Mouse (Mus musculus) hindbrain, embryonic 12.5 days (tissue): Measurements from ENCODE around the gene Sdhc. TPM values are rescaled to one million over a fixed set of nuclear protein-coding genes. Genes with fewer than 3 reads are reported as not detected.

ENCODE experiments used
- ATAC-seq: fragments of 200-750 bp; cut with Nextera tagmentation; 2 replicates; pipeline ENCODE4 v1.8.0; 2017; ENCODE audit warnings: moderate TSS enrichment; ENCODE audit not compliant: low FRiP score
- H3K27ac ChIP-seq: fragments of 300-500 bp; sonication (generic); 2 replicates; pipeline ENCODE4 v1.5.1; 2016; ENCODE audit warnings: mild to moderate bottlenecking
- H3K27me3 ChIP-seq: fragments of 300-500 bp; sonication (generic); 2 replicates; pipeline ENCODE4 v1.6.1; 2016; ENCODE audit warnings: mild to moderate bottlenecking
- H3K36me3 ChIP-seq: fragments of 300-500 bp; sonication (generic); 2 replicates; pipeline ENCODE4 v1.6.1; 2016; ENCODE audit warnings: mild to moderate bottlenecking
- H3K4me1 ChIP-seq: fragments of 300-500 bp; sonication (generic); 2 replicates; pipeline ENCODE4 v1.6.1; 2016
- H3K4me2 ChIP-seq: fragments of 300-500 bp; sonication (generic); replicated peaks from 2 replicates; pipeline ENCODE4 v1.6.1; 2016; ENCODE audit warnings: mild to moderate bottlenecking
- H3K4me3 ChIP-seq: fragments of 300-500 bp; sonication (generic); 2 replicates; pipeline ENCODE4 v1.5.1; 2016; ENCODE audit warnings: mild to moderate bottlenecking
- H3K9ac ChIP-seq: fragments of 300-500 bp; sonication (generic); 2 replicates; pipeline ENCODE4 v1.6.1; 2016; ENCODE audit warnings: mild to moderate bottlenecking, moderate library complexity
- H3K9me3 ChIP-seq: fragments of 300-500 bp; sonication (generic); replicated peaks from 2 replicates; pipeline ENCODE4 v1.6.1; 2016; ENCODE audit warnings: mild to moderate bottlenecking
- WGBS: fragments of 180-500 bp; shearing (Covaris S2); methylation state at CpG from one replicate; pipeline ENCODE4 v1.1.7; 2016; 5-methylcytosine and 5-hydroxymethylcytosine counted together
- polyA plus RNA-seq: library from polyadenylated mRNA; unstranded; fragments of >200 nt; fragmentation: Nextera tagmentation; extraction: Ambion mirVana; gene quantifications from 2 replicates; pipeline ENCODE4 v1.2.1, GENCODE M21; 2016

The Sdhc gene
- polyA plus RNA-seq, 1 experiment from 2014 or later: 214 TPM

DNA sequence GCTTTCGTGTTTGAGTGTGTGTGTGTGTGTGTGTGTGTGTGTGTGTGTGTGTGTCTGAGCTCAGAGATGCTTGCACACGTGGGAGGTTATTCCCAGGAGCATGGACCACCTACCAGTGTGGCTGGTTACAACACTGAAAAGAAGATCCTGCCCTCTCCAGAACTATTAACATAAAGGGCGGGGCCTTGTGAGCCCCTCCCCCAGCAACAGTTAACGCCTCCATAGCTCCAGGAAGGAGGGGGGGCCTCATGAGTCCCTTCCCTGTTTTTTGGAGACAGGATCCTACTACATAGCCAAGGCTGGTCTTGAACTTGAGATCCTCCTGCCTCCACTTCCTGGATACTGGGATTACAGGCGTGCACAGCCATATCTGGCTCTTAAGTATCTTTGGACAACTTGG, 28.6 kb downstream of the Sdhc start:
- no peak overlapping the region for H3K4me2 ChIP-seq
- no peak overlapping the region for H3K27ac ChIP-seq
- 42% methylated on average over 5 of the region's 5 CpGs for WGBS
- peaks cover under 1% of the 10 kb centered on the region; the same call in 1 of the 2 replicates for H3K36me3 ChIP-seq
- ATAC-seq: no peak
- peaks cover 4% of the 10 kb centered on the region; the same call in 1 of the 2 replicates for H3K4me1 ChIP-seq
- H3K27me3 ChIP-seq: no peaks in the 10 kb centered on the region
- no peaks in the 10 kb centered on the region for H3K9me3 ChIP-seq
- H3K9ac ChIP-seq: no peak overlapping the region
- H3K4me3 ChIP-seq: no peak overlapping the region

DNA sequence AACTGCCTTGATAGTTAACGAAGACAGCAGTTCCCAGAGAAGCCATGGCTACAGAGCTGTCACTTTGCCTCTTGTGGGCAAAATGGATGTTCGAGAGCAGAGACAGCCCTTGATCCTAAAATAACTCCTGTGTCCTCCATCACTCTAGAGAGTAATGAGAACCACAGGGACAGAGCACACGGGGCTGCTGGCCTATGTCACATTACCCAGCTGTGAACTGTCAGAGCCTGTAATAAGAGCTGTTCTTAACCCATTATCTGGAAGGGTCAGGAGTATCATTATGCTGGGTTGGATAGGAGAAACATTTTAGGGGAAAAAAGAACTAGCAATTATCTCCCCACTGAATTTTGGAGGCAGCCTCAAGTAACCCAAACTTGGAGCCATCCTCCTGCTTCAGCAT, 29.5 kb downstream of the Sdhc start:
- ATAC-seq: no peak
- H3K4me1 ChIP-seq: peaks cover 4% of the 10 kb centered on the region; the same call in 1 of the 2 replicates
- 64% methylated on average over 3 of the region's 3 CpGs for WGBS
- H3K9ac ChIP-seq: no peak overlapping the region
- H3K27ac ChIP-seq: no peak overlapping the region
- H3K27me3 ChIP-seq: no peaks in the 10 kb centered on the region
- no peaks in the 10 kb centered on the region for H3K36me3 ChIP-seq
- H3K4me3 ChIP-seq: no peak overlapping the region
- no peaks in the 10 kb centered on the region for H3K9me3 ChIP-seq
- H3K4me2 ChIP-seq: no peak overlapping the region

DNA sequence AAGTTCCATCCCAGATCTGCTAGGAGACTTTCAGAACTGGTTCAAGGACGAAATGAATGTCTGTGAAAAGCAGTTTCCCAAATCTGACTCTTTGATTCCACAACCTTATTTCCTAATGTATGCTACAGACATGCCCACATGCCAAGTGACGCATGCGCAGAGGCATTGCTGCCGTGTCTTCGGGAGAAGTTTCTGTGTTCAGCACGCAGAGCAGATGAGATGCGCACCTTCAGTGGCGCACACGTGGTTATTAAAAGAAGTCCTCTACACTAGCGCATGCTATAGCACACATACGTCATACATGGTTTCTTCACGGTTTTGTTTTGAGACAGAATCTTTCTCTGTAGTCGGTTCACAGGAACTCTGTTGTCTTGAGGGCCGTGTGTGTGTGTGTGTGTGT, 31.0 kb downstream of the Sdhc start:
- H3K27me3 ChIP-seq: no peaks in the 10 kb centered on the region
- no peak overlapping the region for H3K27ac ChIP-seq
- no peaks in the 10 kb centered on the region for H3K36me3 ChIP-seq
- no peaks in the 10 kb centered on the region for H3K9me3 ChIP-seq
- H3K4me2 ChIP-seq: no peak overlapping the region
- 89% methylated on average over 14 of the region's 14 CpGs for whole genome bisulfite sequencing
- H3K4me1 ChIP-seq: peaks cover 4% of the 10 kb centered on the region; the same call in 1 of the 2 replicates
- ATAC-seq: no peak
- H3K4me3 ChIP-seq: no peak overlapping the region
- no peak overlapping the region for H3K9ac ChIP-seq

DNA sequence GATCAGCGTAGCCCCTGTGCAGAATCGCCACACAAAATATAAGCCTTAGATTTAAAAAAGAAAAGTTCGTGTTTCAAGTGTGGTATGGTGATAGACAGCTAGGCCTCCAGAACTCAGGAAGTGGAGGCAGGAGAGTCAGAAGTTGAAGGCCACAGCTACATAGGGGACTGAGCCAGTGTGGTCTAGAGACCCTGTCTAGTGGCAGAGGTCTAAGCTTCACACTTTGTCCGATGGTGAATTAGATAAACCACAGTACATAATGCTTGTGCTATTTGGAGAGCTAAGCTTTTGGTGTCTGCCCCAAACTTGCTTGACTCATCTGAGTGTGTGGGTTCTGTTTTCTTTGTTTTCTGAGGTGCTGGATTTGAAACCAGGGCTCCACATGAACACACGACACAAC, 31.4 kb downstream of the Sdhc start:
- H3K36me3 ChIP-seq: no peaks in the 10 kb centered on the region
- H3K9me3 ChIP-seq: no peaks in the 10 kb centered on the region
- peaks cover 7% of the 10 kb centered on the region; the same call in 1 of the 2 replicates for H3K4me1 ChIP-seq
- 87% methylated on average over 5 of the region's 5 CpGs for WGBS
- no peaks in the 10 kb centered on the region for H3K27me3 ChIP-seq
- no peak overlapping the region for H3K4me2 ChIP-seq
- no peak for ATAC-seq
- H3K27ac ChIP-seq: no peak overlapping the region
- H3K4me3 ChIP-seq: no peak overlapping the region
- H3K9ac ChIP-seq: no peak overlapping the region

DNA sequence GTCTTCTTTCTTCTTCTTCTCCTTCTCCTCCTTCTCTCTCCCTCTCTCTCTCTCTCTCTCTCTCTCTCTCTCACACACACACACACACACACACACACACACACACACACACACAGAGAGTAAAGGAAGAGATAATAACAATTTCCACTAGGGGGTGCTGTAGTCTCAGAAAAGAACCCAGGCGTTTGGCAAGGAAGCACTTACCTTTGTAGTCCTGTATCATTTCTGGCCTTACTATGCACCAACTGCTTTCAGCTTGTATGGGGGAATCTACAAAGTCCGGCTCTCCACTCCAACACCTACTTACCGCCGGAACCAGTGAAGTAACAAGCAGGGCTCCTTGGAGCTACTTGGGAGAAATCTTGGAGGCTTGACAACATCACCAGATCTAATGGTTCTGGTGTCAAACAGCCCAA, 32.1 kb downstream of the Sdhc start:
- H3K27me3 ChIP-seq: no peaks in the 10 kb centered on the region
- WGBS: 4% methylated on average over 4 of the region's 4 CpGs

DNA sequence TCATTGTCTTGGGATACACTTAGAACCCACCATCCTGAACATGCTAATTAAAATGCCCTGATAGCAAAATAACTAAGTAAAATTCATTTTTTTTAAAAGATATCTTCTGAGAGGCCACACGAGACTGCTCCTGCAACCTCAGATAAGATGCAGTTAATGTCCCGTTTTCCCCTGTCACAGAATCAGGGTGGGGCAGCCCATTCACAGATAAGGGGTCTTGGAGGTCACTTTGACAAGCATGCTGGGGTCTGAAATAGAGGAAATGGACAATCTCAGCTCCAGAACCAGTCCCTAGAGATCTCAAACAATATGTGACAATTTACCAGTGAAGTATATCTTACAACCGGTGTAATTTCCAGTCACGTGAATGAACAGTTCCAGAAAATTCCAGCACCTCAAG, 34.1 kb downstream of the Sdhc start:
- Histone ChIP-seq H3K4me3 (no peak overlapping the region), H3K27me3 (no peaks in the 10 kb centered on the region), H3K4me2 (no peak overlapping the region), H3K36me3 (no peaks in the 10 kb centered on the region), H3K9ac (no peak overlapping the region), H3K9me3 (no peaks in the 10 kb centered on the region), H3K4me1 (peaks cover 8% of the 10 kb centered on the region; the same call in 1 of the 2 replicates), H3K27ac (no peak overlapping the region)
- 73% methylated on average over 4 of the region's 4 CpGs for WGBS
- no peak for ATAC-seq

More for the DNA sequence above, 32.1 kb downstream of the Sdhc start:
- Histone ChIP-seq H3K36me3 (no peaks in the 10 kb centered on the region), H3K27ac (no peak overlapping the region), H3K4me3 (no peak overlapping the region), H3K4me2 (no peak overlapping the region), H3K9ac (no peak overlapping the region), H3K9me3 (no peaks in the 10 kb centered on the region), H3K4me1 (peaks cover 12% of the 10 kb centered on the region; the same call in 1 of the 2 replicates)
- ATAC-seq: no peak

DNA sequence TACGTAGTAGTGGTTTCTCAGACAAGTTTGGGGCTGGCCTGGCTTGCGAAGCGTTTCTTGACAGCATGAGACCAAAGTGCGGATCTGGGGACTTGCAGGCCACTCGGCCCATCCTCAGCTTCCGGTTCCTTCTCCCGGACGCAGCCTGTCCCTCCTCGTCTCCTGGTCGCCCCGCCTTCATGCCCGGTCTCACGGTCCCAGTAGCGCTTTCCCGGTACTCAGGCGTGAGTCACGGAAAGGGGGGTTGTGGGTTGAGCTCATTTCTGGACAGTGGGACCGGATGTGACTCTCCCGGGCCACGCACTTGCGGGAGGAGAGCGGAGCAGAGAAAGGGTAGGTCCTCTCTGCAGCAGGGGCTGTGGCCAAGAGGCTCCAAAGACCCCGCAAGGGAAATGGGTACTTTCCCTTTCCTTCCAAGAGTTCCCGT, 36.5 kb downstream of the Sdhc start, which contains the start of gene Cfap126:
Gene Cfap126, plus strand, starts transcription at position 46 of the 427 bp plus-strand sequence.
- H3K9ac ChIP-seq: peak within 1 kb of the TSS; percentile 64
- no peaks in the 10 kb centered on the region for H3K36me3 ChIP-seq
- H3K4me1 ChIP-seq: peaks cover 8% of the 10 kb centered on the region; the same call in 1 of the 2 replicates
- 0 out of 2 replicates have a peak, but pooled peaks have one; percentile 15 for ATAC-seq
- H3K9me3 ChIP-seq: no peaks in the 10 kb centered on the region
- H3K4me3 ChIP-seq: peak within 1 kb of the TSS; percentile 45
- peak within 1 kb of the TSS; percentile 25 for H3K27ac ChIP-seq
- H3K27me3 ChIP-seq: no peaks in the 10 kb centered on the region
- H3K4me2 ChIP-seq: peak within 1 kb of the TSS; percentile 63
- WGBS: under 1% methylated on average over 24 of the region's 24 CpGs

DNA sequence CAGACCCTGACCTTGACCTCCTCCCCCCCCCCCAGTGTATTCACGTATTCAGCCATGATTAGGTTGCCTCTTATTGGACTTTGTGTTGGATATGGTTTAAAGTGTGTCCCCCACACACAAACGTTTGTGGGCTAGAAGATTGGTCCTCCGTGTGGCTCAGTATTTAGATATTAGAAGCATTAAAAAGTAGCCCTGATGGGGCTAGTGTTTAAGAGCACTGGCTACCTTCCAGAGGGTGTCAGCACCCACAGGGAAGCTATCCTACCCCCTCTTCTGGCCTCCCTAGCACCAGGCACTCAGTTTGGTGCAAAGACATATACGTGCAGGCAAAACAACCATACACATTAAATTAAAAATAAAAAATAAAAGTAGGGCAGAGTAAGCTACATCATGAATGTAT, 37.4 kb downstream of the Sdhc start:
- H3K4me2 ChIP-seq: no peak overlapping the region
- no peak overlapping the region for H3K27ac ChIP-seq
- 72% methylated on average over 4 of the region's 4 CpGs for WGBS
- no peak overlapping the region for H3K4me3 ChIP-seq
- H3K9ac ChIP-seq: no peak overlapping the region
- H3K4me1 ChIP-seq: peaks cover 8% of the 10 kb centered on the region; the same call in 1 of the 2 replicates
- H3K36me3 ChIP-seq: no peaks in the 10 kb centered on the region
- no peaks in the 10 kb centered on the region for H3K27me3 ChIP-seq
- ATAC-seq: no peak
- H3K9me3 ChIP-seq: no peaks in the 10 kb centered on the region

DNA sequence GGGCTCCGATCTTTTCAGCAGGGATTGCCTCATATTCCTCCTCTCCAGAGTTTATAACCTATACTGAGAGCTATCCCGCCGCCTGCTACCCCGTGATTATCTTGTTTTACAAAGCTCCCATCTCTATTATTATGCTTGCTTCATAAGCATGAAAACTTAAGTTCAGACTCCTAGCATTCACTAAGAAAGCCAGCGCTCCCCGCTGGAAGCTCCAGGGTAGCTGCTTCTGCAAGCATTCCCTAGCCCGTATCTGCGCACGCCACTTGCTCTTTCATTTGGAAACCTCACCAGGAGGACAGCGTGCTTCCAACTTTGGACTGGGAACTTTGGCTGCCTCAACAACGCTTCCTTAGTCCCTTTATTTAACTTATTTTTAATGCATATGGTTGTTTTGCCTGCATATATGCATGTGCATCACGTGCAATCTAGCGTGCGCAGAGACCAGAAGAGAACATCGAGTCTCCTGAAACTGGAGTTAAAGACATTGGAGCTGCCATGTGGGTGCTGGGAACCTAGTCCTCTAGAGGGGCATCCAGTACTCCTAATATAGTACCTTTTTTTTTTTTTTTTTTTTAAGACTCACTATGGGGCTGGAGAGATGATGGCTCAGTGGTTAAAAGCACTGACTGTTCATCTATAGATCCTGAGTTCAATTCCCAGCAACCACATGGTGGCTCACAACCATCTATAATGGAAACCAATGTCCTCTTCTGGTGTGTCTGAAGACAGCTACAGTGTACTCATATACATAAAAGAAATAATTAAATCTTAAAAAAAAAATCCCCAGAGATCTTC, 38.4 kb downstream of the Sdhc start:
- peak overlapping the region; percentile 52 for H3K9ac ChIP-seq
- H3K36me3 ChIP-seq: no peaks in the 10 kb centered on the region
- 2% methylated on average over 15 of the region's 15 CpGs for WGBS
- H3K4me3 ChIP-seq: peak overlapping the region; percentile 46
- no peaks in the 10 kb centered on the region for H3K9me3 ChIP-seq
- ATAC-seq: no peak
- peaks cover 8% of the 10 kb centered on the region; the same call in 1 of the 2 replicates for H3K4me1 ChIP-seq
- peak overlapping the region; percentile 59 for H3K4me2 ChIP-seq
- H3K27ac ChIP-seq: peak overlapping the region; percentile 35
- no peaks in the 10 kb centered on the region for H3K27me3 ChIP-seq

DNA sequence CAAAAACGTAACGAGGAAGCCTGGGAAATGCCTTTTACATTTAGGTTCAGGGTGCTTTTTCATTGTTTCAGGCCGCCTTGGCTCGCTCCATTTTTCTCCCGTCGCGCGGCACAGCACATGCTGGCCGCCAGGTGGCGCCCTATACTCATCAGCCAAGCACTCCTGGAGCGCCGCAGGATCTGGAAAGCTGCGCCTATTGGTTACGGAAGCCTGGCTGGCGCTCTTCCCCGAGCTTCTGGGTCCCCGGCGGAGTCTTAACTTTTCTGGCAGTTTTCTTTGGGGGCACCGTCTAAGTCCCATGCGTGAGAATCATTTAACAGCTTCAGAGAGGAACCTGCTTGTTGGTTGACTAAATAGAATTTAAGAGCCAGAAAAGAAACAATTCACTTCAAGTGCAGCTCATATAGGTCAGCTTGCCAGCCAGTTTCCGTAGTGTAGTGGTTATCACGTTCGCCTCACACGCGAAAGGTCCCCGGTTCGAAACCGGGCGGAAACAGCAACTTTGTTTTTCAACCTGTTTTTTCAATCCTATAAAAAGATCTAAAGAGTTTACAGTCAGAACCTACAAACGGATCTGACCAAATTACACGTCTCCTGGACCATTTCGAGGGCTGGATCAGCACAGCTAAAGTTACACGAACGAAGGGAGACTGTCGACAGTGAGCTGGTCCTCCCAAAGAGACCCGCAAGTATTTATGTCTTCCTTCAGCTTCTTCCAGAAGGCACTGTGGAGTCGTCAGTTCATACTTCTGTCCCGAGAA, 39.2 kb downstream of the Sdhc start:
- Histone ChIP-seq H3K27me3 (no peaks in the 10 kb centered on the region), H3K4me1 (peaks cover 8% of the 10 kb centered on the region; the same call in 1 of the 2 replicates), H3K27ac (peak overlapping the region; percentile 75), H3K9me3 (no peaks in the 10 kb centered on the region), H3K4me3 (peak overlapping the region; percentile 46), H3K36me3 (no peaks in the 10 kb centered on the region), H3K9ac (peak overlapping the region; percentile 52), H3K4me2 (peak overlapping the region; percentile 59)
- under 1% methylated on average over 38 of the region's 38 CpGs for WGBS
- peak; percentile 93 for ATAC-seq

DNA sequence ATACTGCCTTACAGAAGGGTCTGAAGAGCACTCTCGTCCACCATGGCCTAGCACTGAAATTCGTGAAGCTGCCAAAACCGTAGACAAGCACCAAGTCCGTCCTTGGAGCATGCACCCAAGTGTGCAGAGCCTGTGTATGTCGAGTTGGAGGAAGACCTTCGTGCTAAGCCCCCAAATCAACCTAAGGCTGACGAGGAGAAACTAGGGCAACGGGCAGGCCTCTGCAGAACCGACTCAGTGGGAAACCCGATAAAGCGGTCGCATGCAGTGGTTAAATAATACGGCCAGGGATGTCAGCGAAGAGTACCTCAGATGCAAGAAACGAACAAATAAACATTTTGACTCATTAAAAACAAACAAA, 39.8 kb downstream of the Sdhc start:
- ATAC-seq: peak; percentile 69
- Histone ChIP-seq H3K27me3 (no peaks in the 10 kb centered on the region), H3K4me1 (peaks cover 8% of the 10 kb centered on the region; the same call in 1 of the 2 replicates), H3K27ac (peak overlapping the region; percentile 75), H3K4me2 (peak overlapping the region; percentile 59), H3K9me3 (no peaks in the 10 kb centered on the region), H3K36me3 (no peaks in the 10 kb centered on the region), H3K4me3 (peak overlapping the region; percentile 46), H3K9ac (peak overlapping the region; percentile 39; the same call in 1 of the 2 replicates)
- 11% methylated on average over 15 of the region's 15 CpGs for WGBS

DNA sequence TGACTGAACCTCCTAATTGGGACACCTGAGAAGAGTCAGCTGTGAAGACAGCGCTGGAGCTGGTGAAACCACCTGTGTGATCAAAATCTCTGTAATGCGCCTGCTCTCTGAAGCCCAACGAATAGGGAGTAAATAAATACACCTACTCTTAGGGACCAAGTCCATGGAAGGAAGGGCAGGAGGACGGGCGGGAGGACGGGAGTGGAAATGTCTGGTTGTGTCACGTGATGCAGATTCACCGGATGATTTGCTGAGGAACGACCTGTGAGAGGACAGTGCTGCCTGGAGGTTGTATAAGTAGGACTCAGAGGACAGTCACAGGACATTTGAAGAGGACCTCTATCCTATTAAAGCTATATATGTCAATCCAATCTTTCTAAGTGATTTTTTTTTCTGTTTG, 40.8 kb downstream of the Sdhc start:
- no peak overlapping the region for H3K4me3 ChIP-seq
- no peak for ATAC-seq
- H3K4me1 ChIP-seq: peaks cover 8% of the 10 kb centered on the region; the same call in 1 of the 2 replicates
- no peaks in the 10 kb centered on the region for H3K27me3 ChIP-seq
- no peaks in the 10 kb centered on the region for H3K9me3 ChIP-seq
- WGBS: 38% methylated on average over 9 of the region's 9 CpGs
- H3K4me2 ChIP-seq: no peak overlapping the region; the same call in 1 of the 2 replicates
- H3K36me3 ChIP-seq: no peaks in the 10 kb centered on the region
- H3K27ac ChIP-seq: no peak overlapping the region
- H3K9ac ChIP-seq: no peak overlapping the region
